Mouse (Mus musculus): Measurements from ENCODE around the gene Banf2. TPM values are rescaled to one million over a fixed set of nuclear protein-coding genes. Genes with fewer than 3 reads are reported as not detected.

The Banf2 gene
- polyA plus RNA-seq, 1 experiment = not detected

DNA sequence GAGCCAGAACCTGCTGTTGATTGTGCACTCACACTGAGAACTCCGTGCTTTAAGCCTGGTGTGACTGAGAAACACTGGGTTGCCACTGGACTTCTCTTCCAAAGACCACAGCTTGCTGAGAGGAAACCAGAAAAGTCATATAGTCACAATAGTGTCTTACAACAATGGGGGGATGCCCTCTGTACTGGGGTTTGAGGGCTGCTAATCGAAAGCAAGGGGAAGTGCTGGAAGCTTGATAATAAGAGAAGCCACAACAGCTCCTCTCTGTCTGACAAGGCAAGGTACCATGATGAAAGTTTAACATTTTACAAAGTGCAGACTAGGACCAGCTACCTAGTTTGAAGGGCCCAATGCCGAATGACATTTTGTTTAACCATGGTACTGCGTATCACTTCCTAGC lies 36.8 kb downstream of the Banf2 start:
- no peak for TF ChIP-seq CTCF (IDR thresholded peaks at IDR 0.05; ENCODE audit: extremely low read depth, insufficient read length, insufficient replicate concordance, low read depth, low read length)
- TF ChIP-seq POLR2A (IDR thresholded peaks at IDR 0.05; ENCODE audit: low read depth, low read length) = no peak
- Histone ChIP-seq H3K4me1 (ENCODE audit: control insufficient read depth, insufficient read depth, insufficient read length, low read length) (peaks cover 22% of the 10 kb centered on the region), H3K36me3 (ENCODE audit: control insufficient read depth, insufficient read depth, low read length) (no peaks in the 10 kb centered on the region), H3K27me3 (ENCODE audit: control insufficient read depth, insufficient read depth, low read length) (no peaks in the 10 kb centered on the region), H3K27ac (ENCODE audit: insufficient read depth, low read depth, low read length) (no peak overlapping the region), H3K4me3 (ENCODE audit: low read depth, low read length) (no peak overlapping the region)
- 93% methylated on average over 4 of the region's 4 CpGs for WGBS

DNA sequence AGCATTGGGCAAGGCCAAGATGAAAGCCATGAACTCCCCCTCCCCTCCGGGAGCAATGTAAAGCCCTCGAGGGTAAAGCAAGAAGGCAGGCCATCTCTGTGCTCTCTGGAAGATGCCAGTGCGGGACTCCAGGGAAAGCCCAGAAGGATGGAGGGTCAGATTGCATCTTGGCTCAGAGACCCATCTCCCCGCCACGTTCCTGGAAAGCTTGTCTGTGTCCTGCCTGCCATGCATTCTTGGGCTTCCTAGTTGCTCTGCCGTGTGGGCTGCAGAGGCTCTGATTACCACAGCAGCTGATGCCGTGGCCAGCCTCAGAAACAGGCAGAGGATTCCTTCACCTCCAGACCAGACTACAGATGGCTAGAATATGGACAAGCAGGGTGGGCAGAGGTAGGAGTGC lies 37.6 kb downstream of the Banf2 start:
- H3K36me3 ChIP-seq (ENCODE audit: control insufficient read depth, insufficient read depth, low read length) = no peaks in the 10 kb centered on the region
- no peak overlapping the region for H3K27ac ChIP-seq (ENCODE audit: insufficient read depth, low read depth, low read length)
- 79% methylated on average over 7 of the region's 7 CpGs for WGBS
- peaks cover 22% of the 10 kb centered on the region for H3K4me1 ChIP-seq (ENCODE audit: control insufficient read depth, insufficient read depth, insufficient read length, low read length)
- H3K27me3 ChIP-seq (ENCODE audit: control insufficient read depth, insufficient read depth, low read length) = no peaks in the 10 kb centered on the region
- TF ChIP-seq POLR2A (IDR thresholded peaks at IDR 0.05; ENCODE audit: low read depth, low read length) = no peak
- TF ChIP-seq CTCF (IDR thresholded peaks at IDR 0.05; ENCODE audit: extremely low read depth, insufficient read length, insufficient replicate concordance, low read depth, low read length) = no peak
- no peak overlapping the region for H3K4me3 ChIP-seq (ENCODE audit: low read depth, low read length)

DNA sequence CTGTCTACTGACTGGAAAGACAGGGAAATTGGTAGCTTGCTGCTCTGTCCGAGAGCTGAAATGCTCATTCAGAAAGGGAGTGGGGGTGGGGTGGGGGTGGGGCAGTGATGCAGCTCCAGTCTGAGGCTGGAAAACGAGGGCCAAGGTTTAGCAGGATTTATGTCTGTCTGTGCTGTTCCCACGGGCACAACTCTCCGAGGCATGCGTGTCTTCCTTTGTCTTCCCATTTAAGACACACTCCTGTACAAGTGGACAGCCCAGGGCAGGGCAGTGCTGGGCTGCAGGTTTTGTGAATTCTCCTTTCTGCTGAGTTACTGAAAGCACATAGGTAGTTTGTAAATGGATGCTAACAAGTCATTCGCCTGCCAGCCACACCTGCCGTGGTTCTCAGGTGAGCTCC lies 39.8 kb downstream of the Banf2 start:
- no peak overlapping the region for H3K27ac ChIP-seq (ENCODE audit: insufficient read depth, low read depth, low read length)
- no peak overlapping the region for H3K4me3 ChIP-seq (ENCODE audit: low read depth, low read length)
- H3K4me1 ChIP-seq (ENCODE audit: control insufficient read depth, insufficient read depth, insufficient read length, low read length) = peaks cover 22% of the 10 kb centered on the region
- WGBS = 75% methylated on average over 7 of the region's 7 CpGs
- no peaks in the 10 kb centered on the region for H3K36me3 ChIP-seq (ENCODE audit: control insufficient read depth, insufficient read depth, low read length)
- TF ChIP-seq POLR2A (IDR thresholded peaks at IDR 0.05; ENCODE audit: low read depth, low read length) (no peak), CTCF (IDR thresholded peaks at IDR 0.05; ENCODE audit: extremely low read depth, insufficient read length, insufficient replicate concordance, low read depth, low read length) (no peak)
- no peaks in the 10 kb centered on the region for H3K27me3 ChIP-seq (ENCODE audit: control insufficient read depth, insufficient read depth, low read length)

DNA sequence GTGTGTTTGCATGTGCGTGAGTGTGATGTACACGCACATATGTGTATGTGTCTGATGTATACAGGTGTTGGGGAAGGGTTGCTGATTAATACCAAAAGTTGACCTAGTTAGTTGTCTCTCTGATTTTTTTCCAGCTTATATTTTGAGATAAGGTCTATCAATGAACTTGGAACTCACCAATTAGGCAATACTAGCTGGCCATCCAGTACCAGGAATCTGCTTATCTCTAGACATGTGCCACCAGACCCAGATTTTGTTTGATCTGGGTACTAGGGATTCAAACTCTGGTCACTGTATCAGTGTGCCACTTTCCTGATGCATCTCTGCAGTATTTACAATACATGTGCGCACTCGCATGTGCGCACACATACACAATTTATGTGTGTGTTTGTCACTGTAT lies 41.2 kb downstream of the Banf2 start:
- TF ChIP-seq CTCF (IDR thresholded peaks at IDR 0.05; ENCODE audit: extremely low read depth, insufficient read length, insufficient replicate concordance, low read depth, low read length) (no peak), POLR2A (IDR thresholded peaks at IDR 0.05; ENCODE audit: low read depth, low read length) (no peak)
- 79% methylated on average over 5 of the region's 5 CpGs for whole genome bisulfite sequencing
- H3K27me3 ChIP-seq (ENCODE audit: control insufficient read depth, insufficient read depth, low read length) = no peaks in the 10 kb centered on the region
- H3K36me3 ChIP-seq (ENCODE audit: control insufficient read depth, insufficient read depth, low read length) = no peaks in the 10 kb centered on the region
- H3K27ac ChIP-seq (ENCODE audit: insufficient read depth, low read depth, low read length) = no peak overlapping the region
- H3K4me3 ChIP-seq (ENCODE audit: low read depth, low read length) = no peak overlapping the region
- H3K4me1 ChIP-seq (ENCODE audit: control insufficient read depth, insufficient read depth, insufficient read length, low read length) = peaks cover 25% of the 10 kb centered on the region

DNA sequence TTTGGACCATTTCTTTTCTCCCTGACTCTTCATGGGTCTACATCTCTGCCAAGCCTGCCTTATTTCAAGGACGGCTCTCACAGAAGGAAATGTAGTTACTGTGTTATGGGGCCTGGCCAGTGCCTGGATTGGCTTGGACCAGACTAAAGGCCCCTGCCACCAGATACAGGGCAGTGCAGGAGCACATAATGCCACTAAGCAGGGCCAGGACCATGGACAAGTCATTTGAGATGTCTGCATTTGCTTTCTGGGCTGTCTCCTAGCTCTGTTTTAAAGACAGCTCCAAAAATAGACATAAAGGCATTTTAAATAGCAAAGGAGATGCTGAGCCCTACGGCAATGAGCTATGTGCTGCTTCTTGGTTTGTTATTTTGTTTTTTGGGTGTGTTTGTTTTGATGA lies 43.8 kb downstream of the Banf2 start:
- Histone ChIP-seq H3K36me3 (ENCODE audit: control insufficient read depth, insufficient read depth, low read length) (no peaks in the 10 kb centered on the region), H3K4me3 (ENCODE audit: low read depth, low read length) (no peak overlapping the region), H3K27ac (ENCODE audit: insufficient read depth, low read depth, low read length) (no peak overlapping the region), H3K4me1 (ENCODE audit: control insufficient read depth, insufficient read depth, insufficient read length, low read length) (peaks cover 33% of the 10 kb centered on the region), H3K27me3 (ENCODE audit: control insufficient read depth, insufficient read depth, low read length) (no peaks in the 10 kb centered on the region)
- TF ChIP-seq POLR2A (IDR thresholded peaks at IDR 0.05; ENCODE audit: low read depth, low read length) (no peak), CTCF (IDR thresholded peaks at IDR 0.05; ENCODE audit: extremely low read depth, insufficient read length, insufficient replicate concordance, low read depth, low read length) (no peak)
- 87% methylated on average over 2 of the region's 2 CpGs for whole genome bisulfite sequencing

DNA sequence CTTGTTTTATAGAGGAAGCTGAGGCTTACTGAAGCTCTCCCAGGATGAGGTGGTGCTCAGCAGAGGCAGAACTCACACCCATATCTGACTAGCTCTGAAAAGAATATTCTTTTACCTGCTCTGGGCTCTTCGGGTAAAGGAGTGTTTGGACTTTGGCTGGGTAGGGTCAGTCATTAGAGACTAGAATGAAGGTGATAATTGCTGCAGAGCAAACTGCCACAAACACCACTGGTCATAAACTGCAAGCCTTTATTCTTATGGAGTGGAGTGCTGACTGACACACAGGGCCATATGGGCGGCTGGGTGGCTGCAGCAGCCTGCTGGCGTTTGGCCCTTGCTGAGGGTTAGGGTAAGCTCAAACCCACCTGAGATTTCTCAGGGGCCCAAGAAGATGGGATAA lies 46.0 kb downstream of the Banf2 start:
- Histone ChIP-seq H3K4me1 (ENCODE audit: control insufficient read depth, insufficient read depth, insufficient read length, low read length) (peaks cover 20% of the 10 kb centered on the region), H3K36me3 (ENCODE audit: control insufficient read depth, insufficient read depth, low read length) (no peaks in the 10 kb centered on the region), H3K27me3 (ENCODE audit: control insufficient read depth, insufficient read depth, low read length) (no peaks in the 10 kb centered on the region), H3K27ac (ENCODE audit: insufficient read depth, low read depth, low read length) (peak overlapping the region; percentile 80), H3K4me3 (ENCODE audit: low read depth, low read length) (no peak overlapping the region; the same call in 1 of the 2 replicates)
- 28% methylated on average over 3 of the region's 3 CpGs for WGBS
- TF ChIP-seq CTCF (IDR thresholded peaks at IDR 0.05; ENCODE audit: extremely low read depth, insufficient read length, insufficient replicate concordance, low read depth, low read length) (no peak), POLR2A (IDR thresholded peaks at IDR 0.05; ENCODE audit: low read depth, low read length) (no peak)

DNA sequence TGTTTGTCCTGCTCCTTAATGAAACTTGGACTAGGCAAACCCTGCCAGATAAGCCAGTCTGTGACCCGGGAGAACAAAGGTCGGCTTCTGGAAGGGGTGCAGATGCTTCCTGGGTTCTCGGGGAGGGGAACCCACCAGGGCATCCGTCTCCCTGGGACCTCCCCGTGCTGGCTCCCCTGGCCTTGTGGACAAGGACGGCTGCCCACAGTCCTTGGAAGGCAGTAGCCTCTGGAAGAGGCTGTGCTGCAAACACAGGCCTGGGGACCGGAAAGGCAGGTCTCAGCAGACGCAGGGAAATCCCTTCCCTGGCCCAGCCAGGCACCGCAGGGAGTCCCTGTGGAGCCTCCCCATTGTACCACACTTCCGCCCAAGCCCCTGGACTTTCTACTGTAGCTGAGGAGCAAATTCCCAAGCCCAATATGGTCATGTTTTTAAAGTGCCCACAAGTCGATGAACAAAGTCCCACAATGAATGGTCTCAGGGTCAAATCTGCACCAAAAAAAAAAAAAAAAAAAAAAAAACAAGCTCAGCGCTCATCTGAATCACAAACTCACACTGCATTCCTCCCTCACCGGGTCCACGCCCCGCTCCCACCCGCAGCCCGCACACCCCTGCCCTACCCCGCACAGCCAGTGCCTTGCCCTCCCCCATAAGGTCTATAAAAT lies 53.5 kb downstream of the Banf2 start:
- TF ChIP-seq POLR2A (IDR thresholded peaks at IDR 0.05; ENCODE audit: low read depth, low read length) (no peak; the same call in 1 of the 2 replicates), CTCF (IDR thresholded peaks at IDR 0.05; ENCODE audit: extremely low read depth, insufficient read length, insufficient replicate concordance, low read depth, low read length) (no peak)
- Histone ChIP-seq H3K27me3 (ENCODE audit: control insufficient read depth, insufficient read depth, low read length) (no peaks in the 10 kb centered on the region), H3K36me3 (ENCODE audit: control insufficient read depth, insufficient read depth, low read length) (no peaks in the 10 kb centered on the region), H3K27ac (ENCODE audit: insufficient read depth, low read depth, low read length) (peak overlapping the region; percentile 85), H3K4me1 (ENCODE audit: control insufficient read depth, insufficient read depth, insufficient read length, low read length) (peaks cover 28% of the 10 kb centered on the region), H3K4me3 (ENCODE audit: low read depth, low read length) (peak overlapping the region; percentile 56)
- WGBS = 18% methylated on average over 18 of the region's 18 CpGs
